Mouse (Mus musculus) midbrain, embryonic 14.5 days (tissue): ENCODE measurements at regions not wholly inside any gene's neighbourhood (a gene's known extent, or its start where the extent isn't known, plus 50 kb on each side); places are given as distances from the start of the nearest gene placed in this dataset.

Experiments used
- ATAC-seq: fragments of 200-750 bp; cut with Nextera tagmentation; 2 replicates; pipeline ENCODE4 v1.8.0; 2017; ENCODE audit warnings: moderate number of reproducible peaks, moderate library complexity; ENCODE audit not compliant: low FRiP score, low TSS enrichment
- DNase-seq: peaks from one replicate; pipeline ENCODE4 v3.0.0-alpha.2; 2015
- H3K27ac ChIP-seq: fragments of 300-500 bp; sonication (generic); replicated peaks from 2 replicates; pipeline ENCODE4 v1.5.1; 2014; ENCODE audit warnings: mild to moderate bottlenecking, low read depth, low read length, moderate library complexity
- H3K27me3 ChIP-seq: fragments of 300-500 bp; sonication (generic); 2 replicates; pipeline ENCODE4 v1.6.1; 2014; ENCODE audit warnings: low read length, control low read depth, mixed read lengths; ENCODE audit not compliant: control insufficient read depth, insufficient read depth
- H3K36me3 ChIP-seq: fragments of 300-500 bp; sonication (generic); 2 replicates; pipeline ENCODE4 v1.6.1; 2014; ENCODE audit warnings: low read length, control low read depth; ENCODE audit not compliant: control insufficient read depth, insufficient read depth
- H3K4me1 ChIP-seq: fragments of 300-500 bp; sonication (generic); 2 replicates; pipeline ENCODE4 v1.6.1; 2014; ENCODE audit warnings: mild to moderate bottlenecking, antibody characterized with exemption, low read length, control low read depth; ENCODE audit not compliant: control insufficient read depth, insufficient read depth
- H3K4me2 ChIP-seq: fragments of 300-500 bp; sonication (generic); 2 replicates; pipeline ENCODE4 v1.6.1; 2014; ENCODE audit warnings: mild to moderate bottlenecking, low read length, moderate library complexity
- H3K4me3 ChIP-seq: fragments of 300-500 bp; sonication (generic); replicated peaks from 2 replicates; pipeline ENCODE4 v1.5.1; 2014; ENCODE audit warnings: low read depth, low read length
- H3K9ac ChIP-seq: fragments of 300-500 bp; sonication (generic); replicated peaks from 2 replicates; pipeline ENCODE4 v1.6.1; 2014; ENCODE audit warnings: mild to moderate bottlenecking, low read length, moderate library complexity
- H3K9me3 ChIP-seq: fragments of 300-500 bp; sonication (generic); 2 replicates; pipeline ENCODE4 v1.6.1; 2016; ENCODE audit warnings: low read length, control low read depth, mixed read lengths; ENCODE audit not compliant: control insufficient read depth
- WGBS: fragments of 180-500 bp; shearing (Covaris S2); extraction: QIAGEN DNeasy Blood & Tissue Kit; methylation state at CpG from one replicate; pipeline ENCODE4 v1.1.7; 2014; 5-methylcytosine and 5-hydroxymethylcytosine counted together

DNA sequence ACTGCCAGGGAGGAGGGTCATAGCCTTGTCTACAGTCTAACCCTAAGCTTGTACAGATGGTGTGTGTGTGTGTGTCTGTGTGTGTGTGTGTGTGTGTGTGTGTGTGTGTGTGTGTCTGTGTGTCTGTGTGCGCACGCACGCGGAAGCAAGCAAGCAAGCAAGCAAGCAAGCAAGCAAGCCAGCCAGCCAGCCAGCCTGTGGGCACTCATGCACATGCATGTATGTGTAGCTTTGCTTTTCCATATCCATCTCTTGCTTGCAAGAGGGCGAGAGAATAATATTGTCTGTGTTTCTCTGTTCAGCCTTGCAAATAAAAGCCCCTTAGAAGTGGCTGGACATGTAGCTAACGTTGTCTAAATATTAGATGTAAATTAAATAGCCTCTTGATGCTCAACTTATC, 230.8 kb upstream of the Dnajc19 start:
- ATAC-seq: no peak
- Histone ChIP-seq H3K9me3 (no peaks in the 10 kb centered on the region), H3K9ac (no peak overlapping the region), H3K4me1 (peaks cover 17% of the 10 kb centered on the region), H3K36me3 (no peaks in the 10 kb centered on the region), H3K27me3 (no peaks in the 10 kb centered on the region), H3K27ac (no peak overlapping the region), H3K4me3 (no peak overlapping the region), H3K4me2 (no peak overlapping the region)
- DNase-seq: no peak
- WGBS: 79% methylated on average over 6 of the region's 6 CpGs

DNA sequence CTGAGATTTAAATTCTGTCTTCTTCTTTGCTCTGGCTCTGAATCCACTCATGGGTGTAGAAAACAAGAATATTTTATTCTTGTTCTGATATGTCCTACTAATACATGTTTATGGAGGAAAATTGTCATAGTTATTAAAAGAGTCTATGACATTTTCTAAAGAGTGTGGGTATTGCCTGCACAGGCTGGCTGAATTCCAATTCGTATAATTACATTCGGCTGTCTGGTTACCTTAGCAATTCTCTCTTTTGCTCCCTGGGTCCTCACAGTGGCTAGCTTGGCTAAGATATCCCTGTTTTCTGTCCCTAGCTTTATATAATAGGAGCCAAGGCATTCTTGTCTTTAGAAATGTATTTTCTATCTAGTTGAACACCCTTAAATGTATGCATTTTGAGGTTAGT, 218.5 kb upstream of the Dnajc19 start:
- ATAC-seq (no peak), DNase-seq (peak; percentile 56)
- Histone ChIP-seq H3K27me3 (no peaks in the 10 kb centered on the region), H3K4me3 (no peak overlapping the region), H3K9ac (no peak overlapping the region), H3K9me3 (no peaks in the 10 kb centered on the region), H3K27ac (no peak overlapping the region), H3K36me3 (no peaks in the 10 kb centered on the region), H3K4me2 (no peak overlapping the region), H3K4me1 (no peaks in the 10 kb centered on the region)
- 63% methylated on average over 2 of the region's 2 CpGs for WGBS

GRCm38 (mm10) chr3:34287836-34288235, 206.7 kb upstream of the Dnajc19 start:
- Histone ChIP-seq H3K36me3 (no peaks in the 10 kb centered on the region), H3K27me3 (no peaks in the 10 kb centered on the region), H3K9ac (no peak overlapping the region), H3K4me2 (no peak overlapping the region), H3K4me3 (no peak overlapping the region), H3K27ac (no peak overlapping the region), H3K9me3 (no peaks in the 10 kb centered on the region), H3K4me1 (no peaks in the 10 kb centered on the region)
- DNase-seq: peak; percentile 51
- no peak for ATAC-seq
- 75% methylated on average over 5 of the region's 5 CpGs for WGBS

DNA sequence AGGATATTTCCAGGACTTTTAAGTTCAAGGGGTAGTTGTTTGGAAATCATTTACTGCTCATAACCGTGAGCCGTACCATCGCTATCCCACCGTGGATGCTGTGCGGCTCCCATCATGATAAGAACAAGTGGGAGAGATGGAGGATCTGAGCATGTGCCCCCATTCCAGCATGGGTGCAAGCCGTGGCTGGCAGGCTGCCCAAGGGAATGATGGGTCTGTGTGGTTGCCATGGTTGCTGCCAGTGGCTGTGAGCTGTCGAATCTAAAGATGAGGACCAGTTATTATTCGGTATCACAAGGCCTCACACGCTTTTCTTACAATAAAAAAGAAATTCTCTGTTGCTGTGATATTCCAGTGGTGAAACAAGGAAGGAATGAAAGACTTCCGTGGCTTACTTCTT, 189.0 kb upstream of the Dnajc19 start:
- DNase-seq: peak; percentile 55
- H3K36me3 ChIP-seq: no peaks in the 10 kb centered on the region
- H3K4me1 ChIP-seq: no peaks in the 10 kb centered on the region
- H3K4me2 ChIP-seq: no peak overlapping the region
- H3K27ac ChIP-seq: no peak overlapping the region
- no peak overlapping the region for H3K9ac ChIP-seq
- no peak for ATAC-seq
- 74% methylated on average over 10 of the region's 10 CpGs for WGBS
- no peak overlapping the region for H3K4me3 ChIP-seq
- no peaks in the 10 kb centered on the region for H3K27me3 ChIP-seq
- no peaks in the 10 kb centered on the region for H3K9me3 ChIP-seq

- DNase-seq (no peak), ATAC-seq (no peak)
- no peaks in the 10 kb centered on the region for H3K9me3 ChIP-seq
- H3K4me2 ChIP-seq: no peak overlapping the region
- no peak overlapping the region for H3K27ac ChIP-seq
- H3K36me3 ChIP-seq: no peaks in the 10 kb centered on the region
- no peak overlapping the region for H3K4me3 ChIP-seq
- no peaks in the 10 kb centered on the region for H3K27me3 ChIP-seq
- H3K9ac ChIP-seq: no peak overlapping the region
- WGBS: 69% methylated on average over 12 of the region's 12 CpGs
- H3K4me1 ChIP-seq: no peaks in the 10 kb centered on the region
Measured at GRCm38 (mm10) chr3:34266462-34266861, 185.3 kb upstream of the Dnajc19 start.

DNA sequence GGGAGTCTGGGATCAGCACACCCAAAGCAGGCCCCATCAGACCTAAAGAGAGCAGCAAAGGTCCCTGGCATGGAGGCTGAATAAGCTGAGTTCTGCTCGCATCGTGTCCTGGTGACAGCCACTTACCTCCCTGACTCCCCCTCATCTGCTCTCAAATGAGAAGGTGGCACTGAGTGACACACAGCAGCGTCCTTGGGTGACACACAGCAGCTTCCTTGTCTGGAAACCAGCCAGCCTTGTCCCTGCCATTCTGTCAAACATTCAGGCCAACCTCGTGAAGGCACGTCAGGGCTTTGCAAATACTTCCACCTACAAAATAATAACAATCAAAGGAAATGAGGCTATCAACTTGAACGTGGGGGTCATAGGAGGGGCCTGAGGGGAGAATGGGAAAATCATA, 183.7 kb upstream of the Dnajc19 start:
- Histone ChIP-seq H3K27me3 (no peaks in the 10 kb centered on the region), H3K27ac (no peak overlapping the region), H3K36me3 (no peaks in the 10 kb centered on the region), H3K4me2 (no peak overlapping the region), H3K9me3 (no peaks in the 10 kb centered on the region), H3K4me1 (no peaks in the 10 kb centered on the region), H3K9ac (no peak overlapping the region), H3K4me3 (no peak overlapping the region)
- WGBS: 74% methylated on average over 6 of the region's 6 CpGs
- ATAC-seq (no peak), DNase-seq (no peak)

- DNase-seq: peak; percentile 39
- WGBS: 56% methylated on average over 12 of the region's 12 CpGs
- H3K4me2 ChIP-seq: no peak overlapping the region
Measured at GRCm38 (mm10) chr3:34252730-34253337, 171.7 kb upstream of the Dnajc19 start.

GRCm38 (mm10) chr3:34242126-34242525, 161.0 kb upstream of the Dnajc19 start:
- Histone ChIP-seq H3K9me3 (no peaks in the 10 kb centered on the region), H3K4me1 (no peaks in the 10 kb centered on the region), H3K36me3 (no peaks in the 10 kb centered on the region), H3K27me3 (no peaks in the 10 kb centered on the region), H3K27ac (no peak overlapping the region), H3K9ac (no peak overlapping the region), H3K4me3 (no peak overlapping the region), H3K4me2 (no peak overlapping the region)
- ATAC-seq (no peak), DNase-seq (no peak)
- 97% methylated on average over 3 of the region's 3 CpGs for WGBS

More at GRCm38 (mm10) chr3:34252730-34253337, 171.7 kb upstream of the Dnajc19 start:
- no peak overlapping the region for H3K4me3 ChIP-seq
- no peaks in the 10 kb centered on the region for H3K36me3 ChIP-seq
- no peak overlapping the region for H3K27ac ChIP-seq
- no peaks in the 10 kb centered on the region for H3K4me1 ChIP-seq
- H3K27me3 ChIP-seq: no peaks in the 10 kb centered on the region
- H3K9me3 ChIP-seq: no peaks in the 10 kb centered on the region
- ATAC-seq: no peak; the same call in 1 of the 2 replicates
- no peak overlapping the region for H3K9ac ChIP-seq

- Histone ChIP-seq H3K9ac (no peak overlapping the region), H3K27me3 (0 out of 2 replicates have a peak, but pooled peaks cover 4% of the 10 kb centered on the region), H3K4me3 (no peak overlapping the region), H3K9me3 (no peaks in the 10 kb centered on the region), H3K27ac (no peak overlapping the region), H3K4me2 (no peak overlapping the region), H3K4me1 (no peaks in the 10 kb centered on the region), H3K36me3 (no peaks in the 10 kb centered on the region)
- WGBS: 63% methylated on average over 2 of the region's 2 CpGs
- no peak for DNase-seq
- ATAC-seq: no peak
Measured at GRCm38 (mm10) chr3:34239978-34240377, 158.9 kb upstream of the Dnajc19 start.
